Mouse (Mus musculus): Measurements from ENCODE around the gene Gm14401. TPM values are rescaled to one million over a fixed set of nuclear protein-coding genes. Genes with fewer than 3 reads are reported as not detected.
"Not testable (repeated sequence)": the region's sequence is repeated elsewhere in the genome, so short reads cannot be mapped to it uniquely, and the experiment has no call there.

The Gm14401 gene
- 1 to 10 TPM in 1 of 2 experiments, under 1 TPM in 1; 0.98 to 1.5 TPM for total RNA-seq (2021)
- long read RNA-seq, experiment 1, result 0 reads
- long read RNA-seq, experiment 2, partial matches to known transcripts, result 0 of 2 reads
- long read RNA-seq, experiment 2, other reads (novel, unspliced or antisense), result 2 of 2 reads

GRCm38 (mm10) chr2:177073432-177074423 lies at the start of gene Gm14401:
TSS of gene Gm14401 (plus strand) at chr2:177074320.
- DNase-seq (ENCODE audit: low spot score in 2 of 2), result not testable (repeated sequence)

GRCm38 (mm10) chr2:177072807-177073206 lies 1.3 kb upstream of the Gm14401 start:
- DNase-seq (ENCODE audit: low spot score in 2 of 2), result not testable (repeated sequence)

- not testable (repeated sequence) for DNase-seq (ENCODE audit: low spot score in 2 of 2)
These were observed 895 bp downstream of the Gm14401 start for GRCm38 (mm10) chr2:177075015-177075414.

GRCm38 (mm10) chr2:177079866-177080265 lies 5.7 kb downstream of the Gm14401 start:
- not testable (repeated sequence) for DNase-seq (ENCODE audit: low spot score in 2 of 2)

GRCm38 (mm10) chr2:177109086-177109485 lies 35.0 kb downstream of the Gm14401 start:
- not testable (repeated sequence) for DNase-seq (ENCODE audit: low spot score in 2 of 2)

GRCm38 (mm10) chr2:177129097-177129496 lies 55.0 kb downstream of the Gm14401 start:
- DNase-seq (ENCODE audit: low spot score in 2 of 2), result not testable (repeated sequence)

Other genes with a start within 250 kb of the Gm14401 start
- gene Gm14408, start 243.2 kb upstream of the Gm14401 start, total RNA-seq (2021), result not detected
- gene Gm14296, start 146.5 kb upstream of the Gm14401 start, total RNA-seq (2021), result 10 to 100 TPM; 18.2 to 20.0 TPM
- gene Gm14419, start 73.4 kb upstream of the Gm14401 start, total RNA-seq (2021), result 10 to 100 TPM; 66.5 to 67.4 TPM
- 10 to 100 TPM; 56.2 to 60.9 TPM for gene Gm14410, start 132.1 kb downstream of the Gm14401 start, total RNA-seq (2021)
- gene Gm14409, start 192.7 kb downstream of the Gm14401 start, total RNA-seq (2021), result 1 to 10 TPM; 1.2 to 1.3 TPM
- gene Gm14412, start 250.0 kb downstream of the Gm14401 start, total RNA-seq (2021), result 1 to 10 TPM; 3.9 to 4.1 TPM

All from layer of hippocampus, postnatal 14 days (tissue).